Mouse (Mus musculus) layer of hippocampus, adult 9-10 months (tissue): Measurements from ENCODE around the gene Pspn.

Experiments used
- DNase-seq: peaks from one replicate; pipeline ENCODE4 v3.0.0; 2022; ENCODE audit warnings: low spot score

The Pspn gene

GRCm38 (mm10) chr17:56996506-56996905, 3.3 kb downstream of the Pspn start:
- DNase-seq = no peak

- DNase-seq = no peak
Observed at GRCm38 (mm10) chr17:56995046-56995445, 4.8 kb downstream of the Pspn start.

DNA sequence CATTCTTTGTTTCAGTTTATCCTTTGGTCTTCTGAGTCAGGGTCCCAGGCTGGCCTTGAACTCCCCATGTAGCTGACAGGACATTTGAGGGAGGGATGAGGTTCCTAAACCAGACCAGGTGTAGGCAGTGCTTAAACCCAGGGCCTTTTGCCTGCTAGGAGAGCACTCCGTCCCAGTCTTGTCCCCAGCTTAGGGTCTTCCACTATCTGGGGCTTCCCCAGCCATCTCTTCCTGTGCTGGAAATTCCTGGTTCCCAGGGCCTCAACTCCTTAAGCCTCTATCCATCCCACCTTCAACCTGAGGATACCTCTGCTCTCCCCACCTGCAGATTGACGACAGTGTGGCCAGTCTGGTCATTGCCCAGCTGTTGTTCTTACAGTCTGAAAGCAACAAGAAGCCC, 8.9 kb downstream of the Pspn start:
- no peak for DNase-seq

DNA sequence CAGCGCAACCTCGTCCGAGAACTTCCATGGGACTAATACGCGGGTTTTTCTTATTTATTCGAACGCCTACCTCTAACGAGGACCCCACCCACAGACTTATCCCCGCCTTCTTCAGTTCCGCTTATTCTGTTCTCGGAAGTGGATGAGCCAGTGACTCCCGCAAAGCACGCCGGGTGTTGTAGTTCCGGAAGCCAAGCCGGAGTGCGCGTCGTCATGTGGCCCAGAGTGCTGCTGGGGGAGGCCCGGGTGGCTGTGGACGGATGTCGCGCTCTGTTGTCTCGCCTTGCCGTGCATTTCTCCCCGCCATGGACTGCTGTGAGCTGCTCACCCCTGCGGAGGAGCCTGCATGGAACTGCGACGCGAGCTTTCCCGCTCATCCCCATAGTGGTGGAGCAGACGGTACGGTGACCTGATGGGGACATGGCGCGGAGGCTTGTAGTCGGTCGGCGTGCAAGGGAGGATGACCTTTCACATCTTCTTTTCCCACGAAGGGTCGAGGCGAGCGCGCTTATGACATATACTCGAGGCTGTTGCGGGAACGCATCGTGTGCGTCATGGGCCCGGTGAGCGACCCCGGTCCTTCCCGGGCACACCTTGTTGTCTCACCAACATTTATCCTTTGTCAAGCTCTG, 9.6 kb downstream of the Pspn start, which contains the start of gene Clpp:
Gene Clpp, plus strand, starts transcription at position 191 of the 632 bp plus-strand sequence.
- DNase-seq = peak; percentile 87

DNA sequence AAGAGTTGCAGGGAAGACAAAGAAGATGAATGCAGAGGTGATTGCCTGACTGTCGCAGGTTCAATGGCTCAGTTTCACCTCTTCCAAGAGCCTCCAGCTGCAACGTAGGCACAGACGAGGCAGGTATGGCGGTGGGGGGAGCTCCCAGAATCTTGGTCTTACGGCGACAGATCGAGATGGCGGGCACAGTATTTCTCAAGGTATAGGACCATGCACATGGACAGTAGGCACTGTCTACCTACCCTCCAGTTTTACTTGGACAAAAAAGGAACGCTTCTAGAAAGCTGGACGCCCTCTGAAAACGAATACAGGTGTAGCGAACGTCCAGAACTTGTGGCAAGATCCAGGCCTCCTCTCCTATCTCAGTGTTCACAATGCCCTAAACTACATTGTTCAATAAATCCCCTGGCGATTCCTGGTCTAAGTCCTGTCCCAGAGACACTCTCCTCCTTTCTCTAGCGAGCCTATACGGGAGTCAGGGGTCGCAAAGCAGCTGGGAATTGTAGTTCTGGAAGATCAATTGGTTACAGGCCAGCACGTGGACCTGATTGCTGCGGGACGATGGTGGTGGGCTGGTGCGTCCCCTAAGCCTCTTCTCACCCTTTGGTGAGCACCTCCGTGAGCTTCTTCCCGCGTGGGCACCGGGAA, 10.2 kb downstream of the Pspn start:
- DNase-seq = peak; percentile 79

- no peak for DNase-seq
Observed at GRCm38 (mm10) chr17:56988921-56989430, 10.8 kb downstream of the Pspn start.

DNA sequence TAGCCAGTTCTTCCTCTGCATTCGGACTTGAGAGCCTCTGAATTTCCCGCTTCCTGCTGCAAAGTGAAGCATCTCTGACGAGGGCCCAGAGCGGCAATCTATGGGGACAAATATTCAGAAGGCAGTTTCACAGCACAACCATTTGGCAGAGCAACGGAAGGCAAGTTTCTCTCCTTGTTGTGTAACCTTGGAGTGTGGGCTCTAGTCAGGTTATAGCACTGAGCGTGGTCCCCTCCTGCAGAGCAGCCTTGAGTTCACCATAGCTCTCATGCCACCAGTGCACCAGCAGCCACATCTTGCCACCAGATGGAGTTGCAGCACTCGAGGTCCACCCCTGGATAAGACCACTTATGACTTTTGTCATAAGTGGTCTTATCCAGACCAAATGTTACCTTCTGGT, 11.4 kb downstream of the Pspn start:
- no peak for DNase-seq

DNA sequence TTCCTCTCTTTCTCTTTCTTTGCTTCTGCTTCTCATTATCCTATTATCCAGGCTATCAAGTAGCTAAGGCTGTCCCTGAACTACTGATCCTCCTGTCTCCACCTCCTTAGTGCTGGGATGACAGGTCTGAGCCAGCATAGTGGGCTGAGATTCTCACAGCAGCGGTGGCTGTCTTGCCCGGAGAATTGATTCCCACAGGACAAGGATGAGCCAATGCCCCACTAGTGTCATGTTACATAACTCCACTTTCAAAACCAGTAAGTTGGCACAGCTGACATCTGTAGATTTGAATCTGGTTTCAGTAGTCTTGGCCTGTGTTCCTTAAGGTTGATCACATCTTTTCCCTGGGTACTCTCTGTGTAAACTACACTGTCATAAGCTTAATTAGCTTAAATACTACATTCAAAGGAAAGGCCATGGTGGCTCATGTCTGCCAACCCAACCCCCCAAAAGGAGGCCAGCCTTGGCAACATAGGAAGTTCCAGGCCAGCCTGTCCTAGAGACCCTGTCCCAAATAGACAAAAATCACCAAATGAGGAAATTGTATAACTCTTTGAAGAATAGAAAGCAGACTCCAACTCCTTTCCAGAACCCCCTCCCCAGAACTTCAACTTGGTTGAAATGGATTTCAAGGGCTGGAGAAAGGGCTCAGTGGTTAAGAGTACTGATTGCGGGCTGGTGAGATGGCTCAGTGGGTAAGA, 13.6 kb downstream of the Pspn start:
- no peak for DNase-seq

GRCm38 (mm10) chr17:56985656-56986055, 14.2 kb downstream of the Pspn start:
- DNase-seq = no peak

DNA sequence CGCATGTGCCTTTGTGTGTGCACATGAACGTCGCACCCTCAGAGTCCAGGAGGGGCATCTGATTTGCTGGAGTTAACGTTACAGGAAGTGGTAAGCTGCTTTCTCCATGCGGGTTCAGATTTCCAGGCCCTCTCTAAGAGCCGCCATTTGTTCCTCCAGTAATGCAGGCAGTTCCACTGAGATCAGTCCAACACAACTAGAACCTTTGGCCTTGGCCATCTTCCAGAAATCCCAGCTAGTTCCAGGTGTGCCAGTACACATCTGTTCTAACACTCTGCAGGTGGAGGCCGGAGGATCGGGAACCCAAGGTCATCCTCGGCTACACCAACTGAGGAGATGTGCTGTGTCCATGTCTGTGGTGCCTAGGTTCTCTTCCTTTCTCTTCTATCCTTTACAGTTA, 14.9 kb downstream of the Pspn start:
- DNase-seq = no peak

GRCm38 (mm10) chr17:56982013-56982412, 17.8 kb downstream of the Pspn start, which contains the start of gene Acer1:
TSS of gene Acer1 (minus strand) at chr17:56982126.
- no peak for DNase-seq

DNA sequence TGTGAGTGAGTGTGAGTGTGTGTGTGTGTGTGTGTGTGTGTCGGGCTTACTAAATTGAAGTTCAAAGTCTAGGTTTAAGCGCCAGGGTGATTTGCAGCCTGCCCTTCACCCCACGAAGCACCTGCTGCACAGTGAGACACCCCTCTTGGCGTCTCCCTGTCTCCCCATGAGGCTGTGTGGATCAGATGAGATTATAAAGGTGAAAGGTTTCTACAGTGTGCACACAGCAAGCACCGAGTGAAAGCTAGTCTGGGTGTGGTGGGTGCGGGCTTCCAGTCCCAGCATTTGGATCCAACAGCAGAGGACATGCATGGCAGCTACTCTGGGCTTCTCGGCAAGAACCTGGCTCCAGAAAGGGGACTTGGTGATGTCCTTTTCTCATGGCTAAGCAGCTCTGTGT, 18.8 kb downstream of the Pspn start:
- no peak for DNase-seq

GRCm38 (mm10) chr17:56979524-56979923, 20.3 kb downstream of the Pspn start:
- DNase-seq = no peak

DNA sequence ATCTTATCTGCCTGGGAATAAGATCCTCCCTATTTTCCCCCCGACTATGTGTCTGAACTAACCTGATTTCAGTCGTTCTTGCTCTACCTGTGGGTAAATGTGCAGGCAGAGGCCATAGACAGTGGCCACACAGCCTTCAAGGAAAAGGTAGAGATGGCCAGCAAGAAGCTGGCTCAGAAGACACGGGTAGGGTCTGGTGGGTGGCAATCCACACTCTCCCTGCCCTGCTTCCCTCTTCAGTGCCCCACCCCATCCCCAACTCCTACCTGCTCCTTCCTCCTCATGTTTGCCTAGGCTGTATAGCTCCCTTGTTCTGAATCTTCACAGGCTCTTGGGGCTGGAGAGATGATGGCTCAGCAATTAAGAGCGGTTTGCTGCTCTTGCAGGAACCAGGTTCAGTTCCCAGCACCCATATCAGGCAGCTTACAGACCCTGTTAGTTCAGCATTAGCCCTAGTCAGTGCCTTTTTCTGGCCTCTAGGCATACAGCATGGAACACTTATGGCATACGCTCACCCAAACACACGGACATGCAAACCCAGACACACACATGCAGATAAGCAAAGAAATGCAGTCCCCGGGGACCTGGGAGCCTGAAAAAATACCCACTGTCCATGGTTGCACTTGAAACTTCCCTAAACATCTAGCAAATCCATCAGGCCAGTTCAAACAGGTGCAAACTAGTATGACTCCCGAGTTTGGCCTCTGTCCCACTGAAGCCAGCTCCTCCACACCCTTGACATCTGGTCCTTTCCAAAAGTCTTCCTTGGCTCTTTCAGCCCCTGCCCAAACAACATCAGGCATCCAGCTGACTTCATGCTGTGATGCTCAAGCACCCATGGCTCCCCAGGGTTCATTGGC, 23.1 kb downstream of the Pspn start:
- DNase-seq = no peak

DNA sequence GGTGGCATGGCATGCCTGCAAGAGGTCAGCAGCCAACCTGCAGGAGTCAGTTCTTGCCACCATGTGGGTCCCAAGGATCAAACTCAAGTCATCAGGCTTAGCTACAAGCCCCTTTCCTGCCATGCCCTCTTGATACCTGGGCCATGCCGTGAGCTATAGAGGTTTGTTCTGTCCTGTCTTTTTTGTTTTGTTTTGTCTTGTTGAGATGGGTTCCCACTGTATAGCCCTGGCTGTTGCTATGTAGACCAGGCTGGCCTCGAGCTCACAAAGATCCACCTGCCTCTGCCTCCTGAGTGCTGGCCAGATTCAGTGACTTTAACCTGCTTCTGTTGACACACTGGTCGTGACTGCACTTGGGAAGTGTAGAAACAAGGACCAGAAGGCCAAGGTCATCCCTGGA, 24.4 kb downstream of the Pspn start:
- DNase-seq = no peak

GRCm38 (mm10) chr17:56974708-56975240, 25.0 kb downstream of the Pspn start:
- no peak for DNase-seq

GRCm38 (mm10) chr17:56973956-56974707, 25.7 kb downstream of the Pspn start:
- no peak for DNase-seq

DNA sequence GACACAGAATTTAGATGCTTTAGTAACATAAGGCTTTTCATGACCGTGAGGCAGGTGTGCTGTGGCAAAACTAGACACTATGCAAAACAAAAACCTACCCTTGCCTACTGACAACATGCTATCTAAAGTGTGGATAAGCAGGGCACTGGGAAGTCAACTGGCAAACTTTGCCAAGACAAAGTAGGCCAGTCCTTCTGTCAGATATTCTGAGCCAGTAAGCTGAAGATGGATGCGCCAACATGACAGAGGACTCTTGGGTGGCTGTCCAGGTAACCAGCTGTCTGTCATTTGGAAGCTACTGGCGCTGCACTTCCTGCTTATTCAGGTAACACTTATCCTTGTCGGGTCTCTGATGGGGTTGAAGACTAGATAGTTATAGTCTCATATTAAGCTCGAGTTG, 29.7 kb downstream of the Pspn start:
- no peak for DNase-seq

- DNase-seq = no peak
Observed at GRCm38 (mm10) chr17:56969321-56969720, 30.5 kb downstream of the Pspn start.

DNA sequence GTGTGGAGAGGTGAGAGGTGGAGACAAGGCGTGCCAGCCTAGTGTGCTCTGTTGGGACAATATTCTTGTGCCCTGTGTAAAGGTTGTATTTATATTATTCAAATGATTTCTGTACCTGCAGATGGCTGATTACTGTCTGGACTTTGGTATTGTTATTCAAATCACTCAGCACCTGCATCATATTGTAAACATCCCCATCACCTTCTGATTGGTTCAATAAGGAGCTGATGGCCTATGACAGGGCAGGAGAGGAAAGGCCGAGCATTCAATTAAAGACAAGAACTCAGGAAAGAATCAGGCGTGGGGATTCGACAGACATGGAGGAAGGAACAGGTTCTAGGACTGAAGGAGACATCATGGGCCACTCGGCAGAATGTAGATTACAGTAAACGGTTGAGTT, 36.2 kb downstream of the Pspn start:
- DNase-seq = no peak
